Mouse (Mus musculus) bone marrow macrophage, adult 2 months (primary cell): Measurements from ENCODE around the gene Map2k3.

Source experiments
- CTCF ChIP-seq: IDR thresholded peaks from 2 replicates; pipeline ENCODE4 v1.5.1; 2012; ENCODE audit warnings: low read depth, mild to moderate bottlenecking, low read length, moderate library complexity
- POLR2A ChIP-seq: IDR thresholded peaks from 2 replicates; pipeline ENCODE4 v1.6.1; 2012; ENCODE audit warnings: mild to moderate bottlenecking, low read depth, low read length, borderline replicate concordance

DNA sequence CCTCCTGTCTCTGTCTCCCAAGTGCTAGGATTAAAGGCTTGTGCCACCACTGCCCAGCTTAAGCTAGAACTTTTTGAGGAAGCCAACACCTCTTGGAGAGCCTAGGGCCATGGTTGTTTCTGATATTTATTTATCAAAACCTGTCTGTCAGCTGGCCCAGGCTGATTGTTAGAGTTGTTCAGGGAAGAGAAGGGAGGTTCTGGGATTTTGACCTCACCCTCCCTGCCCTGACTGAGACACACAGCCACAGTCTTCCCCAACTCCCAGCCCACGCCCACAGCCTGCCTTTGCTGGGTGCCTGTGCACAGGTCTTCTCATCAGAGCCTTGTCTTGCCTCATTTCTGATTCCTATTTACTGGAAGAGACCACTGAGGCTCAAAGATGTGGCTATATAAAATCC, 9.6 kb upstream of the Map2k3 start:
- TF ChIP-seq POLR2A (no peak), CTCF (no peak)
